Mouse (Mus musculus) CH12.LX (cell line): Measurements from ENCODE around the gene Cacna1c. TPM values are rescaled to one million over a fixed set of nuclear protein-coding genes. Genes with fewer than 3 reads are reported as not detected.

Experiments
- DNase-seq: peaks from one replicate; pipeline ENCODE4 v3.0.0-alpha.2; 2013; ENCODE audit errors: extremely low read depth
- H3K27ac ChIP-seq: 2 replicates; pipeline ENCODE4 v1.5.1; 2012; ENCODE audit warnings: low read depth, mild to moderate bottlenecking, control low read depth, moderate library complexity; ENCODE audit not compliant: insufficient read depth
- H3K27me3 ChIP-seq: replicated peaks from 2 replicates; pipeline ENCODE3; 2012; ENCODE audit warnings: inconsistent platforms
- H3K36me3 ChIP-seq, 2 experiments: replicated peaks in 1 of 2; 2 replicates each; pipeline versions ENCODE3 to v1.6.1; 2012; ENCODE audit warnings: inconsistent platforms in 1 of 2, low read length in 1 of 2, mild to moderate bottlenecking in 1 of 2, mixed read lengths in 1 of 2, moderate library complexity in 1 of 2; ENCODE audit not compliant: control insufficient read depth in 1 of 2, insufficient read depth in 1 of 2
- H3K4me1 ChIP-seq, 2 experiments: 2 replicates each; pipeline ENCODE4 v1.6.1; 2012; ENCODE audit warnings: inconsistent platforms in 1 of 2, moderate library complexity in 1 of 2; ENCODE audit not compliant: insufficient read depth in 2 of 2, control insufficient read depth in 1 of 2
- H3K4me2 ChIP-seq: 2 replicates; pipeline ENCODE4 v1.6.1; 2012; ENCODE audit warnings: low read depth, mild to moderate bottlenecking, control low read depth; ENCODE audit not compliant: poor library complexity, insufficient read depth, severe bottlenecking
- H3K4me3 ChIP-seq, 3 experiments: fragments of 150-350 bp in 1 of 3; sonication (generic) in 1 of 3; replicated peaks in 1 of 3; 2 replicates each; pipeline versions ENCODE3 to v1.5.1; 2011 to 2012; ENCODE audit warnings: low read depth in 2 of 3, low read length in 2 of 3, mild to moderate bottlenecking in 2 of 3, moderate library complexity in 2 of 3, control low read depth in 1 of 3, improper control_type of control experiment in 1 of 3, inconsistent platforms in 1 of 3, mixed read lengths in 1 of 3; ENCODE audit not compliant: poor library complexity in 1 of 3
- H3K79me2 ChIP-seq: replicated peaks from 2 replicates; pipeline ENCODE4 v1.6.1; 2012; ENCODE audit warnings: mild to moderate bottlenecking, moderate library complexity; ENCODE audit not compliant: control insufficient read depth, poor library complexity, insufficient read depth, severe bottlenecking; ENCODE audit errors: extremely low read depth
- H3K9ac ChIP-seq: 2 replicates; pipeline ENCODE4 v1.6.1; 2012; ENCODE audit warnings: low read depth, mild to moderate bottlenecking, control low read depth, moderate library complexity; ENCODE audit not compliant: insufficient read depth
- H3K9me3 ChIP-seq: replicated peaks from 2 replicates; pipeline ENCODE3; 2012; ENCODE audit warnings: low read length, inconsistent platforms, mixed read lengths
- BHLHE40 ChIP-seq: IDR thresholded peaks from 2 replicates; pipeline ENCODE4 v1.6.1; 2011; ENCODE audit warnings: mild to moderate bottlenecking, low read depth, low read length, improper control_type of control experiment
- CHD2 ChIP-seq: IDR thresholded peaks from 2 replicates; pipeline ENCODE4 v1.6.1; 2011; ENCODE audit warnings: low read length, improper control_type of control experiment
- CTCF ChIP-seq, 2 experiments: IDR thresholded peaks in 1 of 2; conservative IDR thresholded peaks in 1 of 2; 2 replicates each; pipeline ENCODE4 v1.5.1; 2011 to 2012; ENCODE audit warnings: low read depth in 2 of 2, low read length in 2 of 2, improper control_type of control experiment in 1 of 2, inconsistent platforms in 1 of 2, mild to moderate bottlenecking in 1 of 2, moderate library complexity in 1 of 2
- E2F4 ChIP-seq: IDR thresholded peaks from 2 replicates; pipeline ENCODE4 v1.6.1; 2011; ENCODE audit warnings: low read depth, low read length, improper control_type of control experiment; ENCODE audit not compliant: insufficient replicate concordance
- ELF1 ChIP-seq: IDR thresholded peaks from 2 replicates; pipeline ENCODE4 v1.6.1; 2014; ENCODE audit warnings: low read depth, mild to moderate bottlenecking, inconsistent platforms, low read length, improper control_type of control experiment
- ETS1 ChIP-seq: conservative IDR thresholded peaks from 2 replicates; pipeline ENCODE4 v1.6.1; 2012; ENCODE audit warnings: low read depth, mild to moderate bottlenecking, inconsistent platforms, low read length, improper control_type of control experiment, moderate library complexity
- GABPA ChIP-seq: IDR thresholded peaks from 2 replicates; pipeline ENCODE4 v1.6.1; 2012; ENCODE audit warnings: low read depth, low read length, improper control_type of control experiment, inconsistent platforms; ENCODE audit not compliant: insufficient replicate concordance
- IRF4 ChIP-seq: IDR thresholded peaks from 2 replicates; pipeline ENCODE4 v1.6.1; 2014; ENCODE audit warnings: low read depth, mild to moderate bottlenecking, inconsistent platforms, low read length, improper control_type of control experiment
- JUN ChIP-seq: IDR thresholded peaks from 2 replicates; pipeline ENCODE4 v1.6.1; 2011; ENCODE audit warnings: low read depth, mild to moderate bottlenecking, low read length, improper control_type of control experiment, moderate library complexity; ENCODE audit not compliant: insufficient read depth
- JUND ChIP-seq: conservative IDR thresholded peaks from 2 replicates; pipeline ENCODE4 v1.6.1; 2011; ENCODE audit warnings: low read depth, low read length, improper control_type of control experiment
- KAT2A ChIP-seq: IDR thresholded peaks from 2 replicates; pipeline ENCODE4 v1.6.1; 2012; ENCODE audit warnings: low read length, improper control_type of control experiment, inconsistent platforms; ENCODE audit not compliant: insufficient replicate concordance
- MAX ChIP-seq: IDR thresholded peaks from 2 replicates; pipeline ENCODE4 v1.6.1; 2011; ENCODE audit warnings: low read length, improper control_type of control experiment
- MYC ChIP-seq: IDR thresholded peaks from 2 replicates; pipeline ENCODE4 v1.6.1; 2011; ENCODE audit warnings: low read depth, mild to moderate bottlenecking, improper control_type of control experiment, low read length
- NELFE ChIP-seq: IDR thresholded peaks from 2 replicates; pipeline ENCODE4 v1.6.1; 2011; ENCODE audit warnings: low read depth, low read length, improper control_type of control experiment
- NRF1 ChIP-seq: IDR thresholded peaks from 2 replicates; pipeline ENCODE4 v1.6.1; 2014; ENCODE audit warnings: low read depth, mild to moderate bottlenecking, inconsistent platforms, low read length, improper control_type of control experiment, moderate library complexity
- PAX5 ChIP-seq: IDR thresholded peaks from 2 replicates; pipeline ENCODE4 v1.6.1; 2012; ENCODE audit warnings: low read length, inconsistent platforms, mixed read lengths
- POLR2A ChIP-seq: IDR thresholded peaks from 2 replicates; pipeline ENCODE4 v1.6.1; 2011; ENCODE audit warnings: low read depth, mild to moderate bottlenecking, improper control_type of control experiment, low read length
- RAD21 ChIP-seq: IDR thresholded peaks from 2 replicates; pipeline ENCODE4 v1.6.1; 2011; ENCODE audit warnings: low read depth, mild to moderate bottlenecking, low read length, improper control_type of control experiment, moderate library complexity
- RCOR1 ChIP-seq: conservative IDR thresholded peaks from 2 replicates; pipeline ENCODE4 v1.6.1; 2012; ENCODE audit warnings: low read depth, mild to moderate bottlenecking, inconsistent platforms, low read length, improper control_type of control experiment
- SIN3A ChIP-seq: IDR thresholded peaks from 2 replicates; pipeline ENCODE4 v1.6.1; 2012; ENCODE audit warnings: low read length, improper control_type of control experiment, inconsistent platforms
- SMC3 ChIP-seq: IDR thresholded peaks from 2 replicates; pipeline ENCODE4 v1.6.1; 2011; ENCODE audit warnings: low read depth, low read length, improper control_type of control experiment
- TBP ChIP-seq: conservative IDR thresholded peaks from 2 replicates; pipeline ENCODE4 v1.6.1; 2011; ENCODE audit warnings: low read depth, low read length, improper control_type of control experiment
- TCF12 ChIP-seq: IDR thresholded peaks from 2 replicates; pipeline ENCODE4 v1.6.1; 2014; ENCODE audit warnings: low read depth, mild to moderate bottlenecking, inconsistent platforms, low read length, improper control_type of control experiment
- UBTF ChIP-seq: IDR thresholded peaks from 2 replicates; pipeline ENCODE4 v1.6.1; 2012; ENCODE audit warnings: low read depth, mild to moderate bottlenecking, inconsistent platforms, low read length, improper control_type of control experiment, moderate library complexity
- USF1 ChIP-seq: IDR thresholded peaks from 2 replicates; pipeline ENCODE4 v1.6.1; 2014; ENCODE audit warnings: low read depth, mild to moderate bottlenecking, inconsistent platforms, low read length, improper control_type of control experiment
- ZC3H11A ChIP-seq: IDR thresholded peaks from 2 replicates; pipeline ENCODE4 v1.6.1; 2012; ENCODE audit warnings: low read depth, mild to moderate bottlenecking, inconsistent platforms, low read length, improper control_type of control experiment
- ZKSCAN1 ChIP-seq: IDR thresholded peaks from 2 replicates; pipeline ENCODE4 v1.6.1; 2012; ENCODE audit warnings: low read depth, inconsistent platforms, low read length, improper control_type of control experiment, borderline replicate concordance
- ZNF384 ChIP-seq: IDR thresholded peaks from 2 replicates; pipeline ENCODE4 v1.6.1; 2012; ENCODE audit warnings: low read depth, low read length, improper control_type of control experiment, inconsistent platforms
- dilution Hi-C: fragments of 300-500 bp; cut with MboI; formaldehyde crosslinking; loops from 2 replicates; pipeline ENCODE4 v1.14.3; 2020; ENCODE audit warnings: low sequenced_read_pairs; ENCODE audit not compliant: extremely low pct_unique_long_range_greater_than_20kb, extremely low pct_ligation_motif_present
- in situ Hi-C: fragments of 300-500 bp; cut with MboI; formaldehyde crosslinking; loops from 3 replicates; pipeline ENCODE4 v1.14.3; 2019; ENCODE audit warnings: low sequenced_read_pairs, low pct_ligation_motif_present, low pct_unique_long_range_greater_than_20kb, mixed read lengths
- polyA plus RNA-seq: library from polyadenylated mRNA; unstranded; fragments of >175 nt; gene quantifications from 2 replicates; pipeline ENCODE4 v1.2.1, GENCODE M21; 2012; ENCODE audit warnings: low read depth; ENCODE audit not compliant: insufficient read length
- total RNA-seq, 2 experiments: library from RNA; depleted of rRNA; stranded (reverse); fragments of 300-350 nt in 1 of 2; fragments of >200 nt in 1 of 2; gene quantifications; 2 replicates each; pipeline ENCODE4 v1.2.3; 2012 to 2014

Cacna1c gene
- total and polyA plus RNA-seq, 3 experiments, result 0.04 TPM; not detected in 2

DNA sequence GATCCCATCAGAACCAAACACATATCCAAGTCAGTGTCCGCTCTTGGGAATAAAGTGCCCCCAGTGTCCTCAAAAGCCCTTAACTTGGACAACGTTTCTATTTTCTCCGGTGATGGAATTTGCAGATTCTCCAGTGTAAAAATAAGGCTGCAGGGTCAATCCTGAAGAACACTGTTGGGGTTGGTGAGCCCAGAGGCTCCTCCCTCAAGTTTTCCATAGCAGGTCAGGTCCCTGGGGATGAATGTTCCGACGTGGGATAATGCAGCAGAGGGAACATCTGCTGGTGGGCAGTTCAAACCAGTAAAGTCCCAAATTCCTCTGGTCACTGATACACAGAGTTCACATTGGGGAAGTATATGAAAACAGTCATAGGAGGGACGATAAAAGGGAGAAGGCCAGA, 203.8 kb downstream of the Cacna1c start:
- in situ Hi-C loops, result no loop called here
- Histone ChIP-seq H3K9ac (no peak overlapping the region), H3K27me3 (peaks cover 88% of the 10 kb centered on the region), H3K4me2 (no peak overlapping the region), H3K4me1 (no peaks in the 10 kb centered on the region), H3K79me2 (no peaks in the 10 kb centered on the region), H3K4me3 (no peak overlapping the region), H3K36me3 (no peaks in the 10 kb centered on the region), H3K9me3 (no peaks in the 10 kb centered on the region), H3K27ac (no peak overlapping the region)
- dilution Hi-C loops, result no loop called here
- no peak for DNase-seq
- TF ChIP-seq ZNF384 (no peak), JUN (no peak), PAX5 (no peak), KAT2A (no peak), SMC3 (no peak), MYC (no peak), BHLHE40 (no peak), ZC3H11A (no peak), NRF1 (no peak), NELFE (no peak), E2F4 (no peak), MAX (no peak), ZKSCAN1 (no peak), ETS1 (no peak), USF1 (no peak), SIN3A (no peak), CTCF (conservative IDR thresholded peaks at IDR 0.05 in 1 of 2, IDR thresholded peaks at IDR 0.05 in 1 of 2; ENCODE audit: low read depth in 2 of 2, low read length in 2 of 2) (no peak), IRF4 (no peak)

DNA sequence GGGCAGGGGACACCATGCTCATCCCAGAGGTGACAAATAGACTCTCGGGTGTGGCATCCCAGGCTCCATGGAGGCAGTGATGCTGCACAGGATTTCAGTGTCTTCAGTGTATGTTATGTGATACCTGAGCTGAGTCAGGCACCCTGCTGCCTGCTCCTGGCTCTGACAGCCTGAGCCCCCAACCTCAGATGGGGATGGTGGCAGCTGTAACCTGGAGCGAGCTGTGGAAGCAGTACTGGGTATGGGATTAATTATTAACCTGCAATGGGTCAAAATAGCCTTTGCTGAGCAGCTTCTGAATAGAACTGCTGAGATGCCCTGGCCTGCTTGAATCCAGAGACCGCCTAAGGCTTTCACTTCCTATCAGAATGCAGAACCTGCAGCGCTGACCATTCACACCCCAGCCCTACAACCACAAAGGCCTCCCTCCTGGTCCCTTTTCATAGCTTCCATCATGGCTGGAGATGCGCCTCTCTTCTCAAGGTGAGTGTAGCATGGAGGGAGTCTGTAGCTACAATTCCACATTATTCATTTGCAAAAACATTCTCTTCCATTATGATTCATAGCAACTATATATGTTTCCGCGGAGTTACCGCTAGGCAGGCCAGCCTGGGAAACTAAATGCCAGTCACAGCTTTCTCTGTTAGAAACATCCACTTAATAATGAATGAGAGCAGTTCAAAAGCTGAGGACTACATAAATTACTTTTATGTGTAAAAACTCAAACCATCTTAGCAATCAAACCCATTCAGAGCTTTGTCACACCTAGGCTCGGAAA, 206.0 kb downstream of the Cacna1c start:
- dilution Hi-C loops (no loop called here), in situ Hi-C loops (no loop called here)
- H3K9me3 ChIP-seq, result no peaks in the 10 kb centered on the region
- no peak for DNase-seq
- H3K79me2 ChIP-seq, result no peaks in the 10 kb centered on the region
- H3K36me3 ChIP-seq, result no peaks in the 10 kb centered on the region
- H3K4me1 ChIP-seq, result no peaks in the 10 kb centered on the region
- no peak overlapping the region for H3K27ac ChIP-seq
- H3K27me3 ChIP-seq, result peaks cover 88% of the 10 kb centered on the region
- no peak for TF ChIP-seq GABPA
- no peak for TF ChIP-seq USF1
- TF ChIP-seq TBP, result no peak
- no peak for TF ChIP-seq TCF12
- no peak for TF ChIP-seq PAX5
- TF ChIP-seq RAD21, result no peak
- TF ChIP-seq NELFE, result no peak
- no peak for TF ChIP-seq MYC
- no peak for TF ChIP-seq POLR2A
- TF ChIP-seq MAX, result no peak
- no peak for TF ChIP-seq ELF1
- TF ChIP-seq UBTF, result no peak
- TF ChIP-seq SMC3, result no peak
- no peak for TF ChIP-seq ZKSCAN1
- no peak for TF ChIP-seq KAT2A
- TF ChIP-seq RCOR1, result no peak
- TF ChIP-seq JUND, result no peak
- no peak for TF ChIP-seq IRF4
- TF ChIP-seq CHD2, result no peak
- TF ChIP-seq JUN, result no peak
- no peak overlapping the region for H3K4me3 ChIP-seq
- no peak overlapping the region for H3K4me2 ChIP-seq
- H3K9ac ChIP-seq, result no peak overlapping the region
